8 mouse cellular contexts compared by ENCODE assay signal in the genomic region with DNA sequence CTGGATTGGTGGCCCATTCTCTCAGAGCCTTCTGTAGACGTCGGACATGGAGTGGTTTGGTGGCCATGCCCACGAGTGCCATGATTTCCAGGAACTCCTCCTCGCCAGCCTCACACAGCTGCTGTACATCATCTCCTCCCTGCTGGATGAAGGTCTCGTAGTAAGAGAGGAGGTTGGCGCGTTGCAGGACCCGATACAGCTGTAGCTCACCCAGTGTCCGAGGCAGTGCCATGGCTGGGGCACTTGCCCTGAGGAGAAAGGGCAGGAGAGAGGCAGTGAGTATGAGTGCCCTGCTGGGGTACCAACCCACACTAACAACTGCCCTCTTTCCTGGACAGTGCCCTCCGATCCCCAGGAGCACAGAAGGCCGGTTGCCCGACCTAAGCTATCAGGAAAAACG. TPM values are rescaled to one million over a fixed set of nuclear protein-coding genes. Genes with fewer than 3 reads are reported as not detected.
A peak's percentile ranks its signal among the peaks of the same experiment; 100 is the strongest.
DNase-seq lines count a peak whose midpoint lies in the region; ATAC-seq and TF ChIP-seq lines count a peak whose summit lies in the region.

No protein-coding gene starts in this region.

- DNase-seq in adrenal gland, adult 8-10 months, result peak; percentile 28
- no peak for DNase-seq in adrenal gland, postnatal 14 days
- DNase-seq in lung, adult 18-20 months, result no peak
- DNase-seq in hindbrain, postnatal 0 days (ENCODE audit: low spot score), result no peak
- no peak for DNase-seq in T-cell, adult 2 months (ENCODE audit: low spot score)
- no peak for DNase-seq in thymus, postnatal 0 days (ENCODE audit: low spot score)

- H3K4me1 ChIP-seq in lung, embryonic 16.5 days (replicated peaks; ENCODE audit: control insufficient read depth, insufficient read depth, low read length), result peaks cover 62% of the 10 kb centered on the region
- H3K4me1 ChIP-seq in hindbrain, postnatal 0 days (ENCODE audit: insufficient read depth, low read length), result peaks cover 9% of the 10 kb centered on the region
- H3K4me1 ChIP-seq in neural tube, embryonic 13.5 days (replicated peaks), result peaks cover 81% of the 10 kb centered on the region

- peak overlapping the region; percentile 80 for H3K4me2 ChIP-seq in lung, embryonic 16.5 days (ENCODE audit: low read depth, low read length)
- peak overlapping the region; percentile 13; the same call in 1 of the 2 replicates for H3K4me2 ChIP-seq in hindbrain, postnatal 0 days (ENCODE audit: low read depth, low read length)
- H3K4me2 ChIP-seq in neural tube, embryonic 13.5 days, result peak overlapping the region; percentile 83

- H3K4me3 ChIP-seq in lung, embryonic 16.5 days (ENCODE audit: low read length), result peak overlapping the region; percentile 92
- H3K4me3 ChIP-seq in hindbrain, postnatal 0 days (ENCODE audit: low read length), result no peak overlapping the region
- H3K4me3 ChIP-seq in neural tube, embryonic 13.5 days, result peak overlapping the region; percentile 54

- H3K9ac ChIP-seq in lung, embryonic 16.5 days (ENCODE audit: low read length), result peak overlapping the region; percentile 97
- no peak overlapping the region for H3K9ac ChIP-seq in hindbrain, postnatal 0 days (replicated peaks; ENCODE audit: low read length)
- peak overlapping the region; percentile 72; the same call in 1 of the 2 replicates for H3K9ac ChIP-seq in neural tube, embryonic 13.5 days

- 42% methylated on average over 13 of the region's 13 CpGs for WGBS in lung, embryonic 16.5 days
- 32% methylated on average over 13 of the region's 13 CpGs for WGBS in hindbrain, postnatal 0 days
- 8% methylated on average over 13 of the region's 13 CpGs for WGBS in neural tube, embryonic 13.5 days

- H3K36me3 ChIP-seq in lung, embryonic 16.5 days (ENCODE audit: control insufficient read depth, insufficient read depth, low read length), result peaks cover 16% of the 10 kb centered on the region
- no peaks in the 10 kb centered on the region for H3K36me3 ChIP-seq in hindbrain, postnatal 0 days (ENCODE audit: insufficient read depth, low read length)
- H3K36me3 ChIP-seq in neural tube, embryonic 13.5 days, result no peaks in the 10 kb centered on the region

- H3K27ac ChIP-seq in lung, embryonic 16.5 days (ENCODE audit: low read length), result peak overlapping the region; percentile 100; the same call in 1 of the 2 replicates
- H3K27ac ChIP-seq in hindbrain, postnatal 0 days, result no peak overlapping the region
- H3K27ac ChIP-seq in neural tube, embryonic 13.5 days (replicated peaks), result no peak overlapping the region

- ATAC-seq in lung, embryonic 16.5 days (ENCODE audit: low read depth), result no peak
- ATAC-seq in hindbrain, postnatal 0 days, result no peak
- no peak for ATAC-seq in neural tube, embryonic 13.5 days (ENCODE audit: low read depth)

- no peaks in the 10 kb centered on the region for H3K9me3 ChIP-seq in lung, embryonic 16.5 days (ENCODE audit: control insufficient read depth, low read length)
- no peaks in the 10 kb centered on the region for H3K9me3 ChIP-seq in hindbrain, postnatal 0 days (ENCODE audit: low read length)
- no peaks in the 10 kb centered on the region for H3K9me3 ChIP-seq in neural tube, embryonic 13.5 days

- no peaks in the 10 kb centered on the region for H3K27me3 ChIP-seq in lung, embryonic 16.5 days (ENCODE audit: control insufficient read depth, insufficient read depth, low read depth, low read length)
- H3K27me3 ChIP-seq in hindbrain, postnatal 0 days (ENCODE audit: insufficient read depth, low read length), result peaks cover 11% of the 10 kb centered on the region
- H3K27me3 ChIP-seq in neural tube, embryonic 13.5 days, result peaks cover 100% of the 10 kb centered on the region

- no peak for TF ChIP-seq CTCF in hindbrain, postnatal 0 days (IDR thresholded peaks at IDR 0.05; ENCODE audit: low read depth)

RNA-seq across cellular contexts. Expression of a gene that starts 1.8 kb away (rescaled TPM):
- total RNA-seq in adrenal gland, adult 8-10 months (2022), result 10 to 100 TPM in 2 of 4 experiments, 1 to 10 TPM in 2; 6.3 to 10.6 (median 9.6) TPM
- total RNA-seq in adrenal gland, postnatal 14 days (2021), result 9.2 and 9.4 TPM in 2 replicates
- polyA plus RNA-seq in lung, embryonic 16.5 days (2015; fragmentation: Nextera tagmentation; extraction: Ambion mirVana), result 12.6 and 13.2 TPM in 2 replicates
- total RNA-seq in hindbrain, postnatal 0 days (2014; rRNA removed), result 2.8 and 4.1 TPM in 2 replicates
- polyA plus RNA-seq in hindbrain, postnatal 0 days (2015; fragmentation: Nextera tagmentation; extraction: Ambion mirVana), result 2.2 and 3.0 TPM in 2 replicates
- 3.3 and 3.6 TPM in 2 replicates for polyA plus RNA-seq in neural tube, embryonic 13.5 days (2015; fragmentation: Nextera tagmentation; extraction: Ambion mirVana)
- 10.6 and 10.9 TPM in 2 replicates for polyA plus RNA-seq in thymus, postnatal 0 days (2015; fragmentation: Nextera tagmentation; extraction: Ambion mirVana)

RNA-seq across cellular contexts. Expression of a gene that starts 3.5 kb away (rescaled TPM):
- total RNA-seq in adrenal gland, adult 8-10 months (2022), result 10 to 100 TPM; 20.0 to 33.6 (median 26.8) TPM
- 23.7 and 24.6 TPM in 2 replicates for total RNA-seq in adrenal gland, postnatal 14 days (2021)
- 16.2 and 17.9 TPM in 2 replicates for polyA plus RNA-seq in lung, embryonic 16.5 days (2015; fragmentation: Nextera tagmentation; extraction: Ambion mirVana)
- 3.5 and 4.1 TPM in 2 replicates for total RNA-seq in hindbrain, postnatal 0 days (2014; rRNA removed)
- 1.1 and 1.6 TPM in 2 replicates for polyA plus RNA-seq in hindbrain, postnatal 0 days (2015; fragmentation: Nextera tagmentation; extraction: Ambion mirVana)
- 4.0 and 4.5 TPM in 2 replicates for polyA plus RNA-seq in neural tube, embryonic 13.5 days (2015; fragmentation: Nextera tagmentation; extraction: Ambion mirVana)
- 9.2 and 10.0 TPM in 2 replicates for polyA plus RNA-seq in thymus, postnatal 0 days (2015; fragmentation: Nextera tagmentation; extraction: Ambion mirVana)

RNA-seq across cellular contexts. Expression of a gene that starts 22.1 kb away (rescaled TPM):
- 100 to 1,000 TPM in 3 of 4 experiments, 10 to 100 TPM in 1; 96.7 to 113 (median 107) TPM for total RNA-seq in adrenal gland, adult 8-10 months (2022)
- total RNA-seq in adrenal gland, postnatal 14 days (2021), result 75.0 and 89.4 TPM in 2 replicates
- polyA plus RNA-seq in lung, embryonic 16.5 days (2015; fragmentation: Nextera tagmentation; extraction: Ambion mirVana), result 47.4 and 49.2 TPM in 2 replicates
- total RNA-seq in hindbrain, postnatal 0 days (2014; rRNA removed), result 5.3 and 9.5 TPM in 2 replicates
- polyA plus RNA-seq in hindbrain, postnatal 0 days (2015; fragmentation: Nextera tagmentation; extraction: Ambion mirVana), result 4.7 and 5.3 TPM in 2 replicates
- polyA plus RNA-seq in neural tube, embryonic 13.5 days (2015; fragmentation: Nextera tagmentation; extraction: Ambion mirVana), result 5.9 and 6.0 TPM in 2 replicates
- polyA plus RNA-seq in thymus, postnatal 0 days (2015; fragmentation: Nextera tagmentation; extraction: Ambion mirVana), result 38.4 and 47.9 TPM in 2 replicates

RNA-seq across cellular contexts. Expression of a gene that starts 40.1 kb away (rescaled TPM):
- 10 to 100 TPM in 2 of 4 experiments, under 1 TPM in 2; 0.75 to 72.1 (median 30.0) TPM for total RNA-seq in adrenal gland, adult 8-10 months (2022)
- total RNA-seq in adrenal gland, postnatal 14 days (2021), result 1.5 and 1.9 TPM in 2 replicates
- 0.19 and 0.39 TPM in 2 replicates for polyA plus RNA-seq in lung, embryonic 16.5 days (2015; fragmentation: Nextera tagmentation; extraction: Ambion mirVana)
- total RNA-seq in hindbrain, postnatal 0 days (2014; rRNA removed), result 0.21 and 0.36 TPM in 2 replicates
- 0.50 and 0.53 TPM in 2 replicates for polyA plus RNA-seq in hindbrain, postnatal 0 days (2015; fragmentation: Nextera tagmentation; extraction: Ambion mirVana)
- polyA plus RNA-seq in neural tube, embryonic 13.5 days (2015; fragmentation: Nextera tagmentation; extraction: Ambion mirVana), result 0.88 and 0.96 TPM in 2 replicates
- polyA plus RNA-seq in thymus, postnatal 0 days (2015; fragmentation: Nextera tagmentation; extraction: Ambion mirVana), result 0.62 and 0.68 TPM in 2 replicates

RNA-seq across cellular contexts. Expression of a gene that starts 43.9 kb away (rescaled TPM):
- 100 to 1,000 TPM; 212 to 271 (median 242) TPM for total RNA-seq in adrenal gland, adult 8-10 months (2022)
- total RNA-seq in adrenal gland, postnatal 14 days (2021), result 138 and 201 TPM in 2 replicates
- polyA plus RNA-seq in lung, embryonic 16.5 days (2015; fragmentation: Nextera tagmentation; extraction: Ambion mirVana), result 78.9 and 83.6 TPM in 2 replicates
- total RNA-seq in hindbrain, postnatal 0 days (2014; rRNA removed), result 245 TPM in 2 replicates
- polyA plus RNA-seq in hindbrain, postnatal 0 days (2015; fragmentation: Nextera tagmentation; extraction: Ambion mirVana), result 73.7 and 75.5 TPM in 2 replicates
- polyA plus RNA-seq in neural tube, embryonic 13.5 days (2015; fragmentation: Nextera tagmentation; extraction: Ambion mirVana), result 80.9 and 110 TPM in 2 replicates
- 8.0 and 8.6 TPM in 2 replicates for polyA plus RNA-seq in thymus, postnatal 0 days (2015; fragmentation: Nextera tagmentation; extraction: Ambion mirVana)

Comparison
In these comparisons a context has a peak if more than half of its experiments do, and no peak if none do; other contexts are left out.
1. H3K4me2 ChIP-seq: peak in every context shown above with its lines; median percentile 83 in neural tube, embryonic 13.5 days; 80 in lung, embryonic 16.5 days; 13 in hindbrain, postnatal 0 days.